Mouse (Mus musculus): ENCODE results near the gene Wdfy3.

The Wdfy3 gene

GRCm38 (mm10) chr5:101789770-101790169 lies 280.0 kb downstream of the Wdfy3 start:
- no peak for DNase-seq (ENCODE audit: low read depth, low spot score)

- DNase-seq (ENCODE audit: low read depth, low spot score), result no peak
Measured at GRCm38 (mm10) chr5:101785921-101786614, 283.7 kb downstream of the Wdfy3 start.

DNA sequence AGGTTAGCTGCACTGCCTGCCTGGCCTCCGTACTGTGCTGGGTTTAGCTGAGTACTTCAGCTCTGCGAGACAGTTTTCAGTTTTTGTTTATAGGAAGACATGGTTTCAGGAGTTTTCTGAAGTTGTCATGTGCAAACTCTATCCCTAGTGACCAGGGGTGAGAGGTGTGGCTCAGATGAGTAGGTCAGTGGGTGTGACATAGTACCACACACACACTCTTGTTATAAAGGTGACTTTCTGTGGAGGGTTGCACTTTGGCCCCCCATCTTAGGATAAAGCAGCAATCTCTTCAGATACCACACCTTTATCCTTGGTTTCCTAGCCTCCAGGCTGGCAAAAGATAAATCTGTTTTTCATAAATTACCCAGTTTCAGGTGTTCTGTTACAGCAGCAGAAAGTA lies 284.9 kb downstream of the Wdfy3 start:
- DNase-seq (ENCODE audit: low read depth, low spot score), result no peak

DNA sequence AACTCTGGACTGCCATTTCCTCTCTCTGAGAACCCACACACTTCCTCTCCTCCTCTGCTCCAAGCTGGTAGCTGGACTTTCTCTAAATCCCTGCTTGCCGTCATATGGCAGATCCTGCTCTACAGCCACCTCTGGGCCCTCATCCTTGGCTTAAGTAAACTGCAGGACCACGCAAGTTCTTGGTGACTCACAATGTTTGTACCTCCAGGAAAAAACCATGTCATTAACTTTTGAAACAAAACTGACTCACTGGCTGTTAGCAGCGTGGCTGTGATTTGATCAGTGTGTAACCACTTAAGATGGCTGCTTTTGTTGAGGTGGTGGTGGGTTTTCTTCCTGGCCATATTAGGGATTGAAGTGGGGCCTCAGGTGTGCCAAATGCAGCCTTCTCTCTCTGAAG lies 285.4 kb downstream of the Wdfy3 start:
- no peak for DNase-seq (ENCODE audit: low read depth, low spot score)

Measured in R1 (cell line).